Mouse (Mus musculus): ENCODE measurements at regions not wholly inside any gene's neighbourhood (a gene's known extent, or its start where the extent isn't known, plus 50 kb on each side); places are given as distances from the start of the nearest gene placed in this dataset.

DNA sequence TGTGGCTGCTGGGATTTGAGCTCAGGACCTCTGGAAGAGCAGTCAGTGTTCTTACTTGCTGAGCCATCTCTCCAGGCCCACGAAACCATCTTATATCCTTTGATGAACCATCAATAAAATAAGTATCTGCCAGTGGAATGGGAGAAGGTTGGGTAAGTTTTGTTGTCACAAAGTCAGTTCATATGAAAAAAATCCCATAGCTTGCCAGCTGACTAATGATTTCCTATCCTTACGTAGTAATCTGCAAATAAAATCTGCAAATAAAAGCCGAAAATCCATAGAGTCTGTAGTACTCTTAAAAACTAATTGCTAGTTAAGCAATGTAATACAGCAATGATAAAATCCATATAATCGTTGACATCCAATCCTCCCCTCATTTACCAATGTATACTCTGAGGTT is 50.8 kb upstream of the B3galnt1 start:
- Histone ChIP-seq H3K4me3 (ENCODE audit: low read depth, low read length) (no peak overlapping the region), H3K36me3 (ENCODE audit: control insufficient read depth, insufficient read depth, low read length) (no peaks in the 10 kb centered on the region), H3K9me3 (ENCODE audit: control insufficient read depth, low read length) (no peaks in the 10 kb centered on the region), H3K9ac (ENCODE audit: low read length) (no peak overlapping the region), H3K27ac (replicated peaks; ENCODE audit: low read depth, low read length) (no peak overlapping the region), H3K4me2 (ENCODE audit: low read depth, severe bottlenecking) (no peak overlapping the region), H3K4me1 (ENCODE audit: control insufficient read depth, insufficient read depth, low read length) (no peaks in the 10 kb centered on the region), H3K27me3 (ENCODE audit: control insufficient read depth, insufficient read depth, low read length) (no peaks in the 10 kb centered on the region)
- WGBS, result 91% methylated on average over 4 of the region's 4 CpGs
- no peak for ATAC-seq (ENCODE audit: insufficient number of reproducible peaks, low FRiP score, low TSS enrichment, low read depth)
- DNase-seq (ENCODE audit: low spot score), result no peak
